Mouse (Mus musculus) hindbrain, embryonic 14.5 days (tissue): Measurements from ENCODE around the gene Pole3. TPM values are rescaled to one million over a fixed set of nuclear protein-coding genes. Genes with fewer than 3 reads are reported as not detected.
A peak's percentile ranks its signal among the peaks of the same experiment; 100 is the strongest.

Experiments used
- ATAC-seq: fragments of 200-750 bp; cut with Nextera tagmentation; 2 replicates; pipeline ENCODE4 v1.8.0; 2017; ENCODE audit warnings: moderate number of reproducible peaks, mild to moderate bottlenecking, moderate TSS enrichment, moderate library complexity; ENCODE audit not compliant: low FRiP score
- DNase-seq: peaks from one replicate; pipeline ENCODE4 v3.0.0-alpha.2; 2015; ENCODE audit warnings: low spot score
- H3K27ac ChIP-seq: fragments of 300-500 bp; sonication (generic); 2 replicates; pipeline ENCODE4 v1.5.1; 2014; ENCODE audit warnings: mild to moderate bottlenecking, moderate library complexity
- H3K27me3 ChIP-seq: fragments of 300-500 bp; sonication (generic); 2 replicates; pipeline ENCODE4 v1.6.1; 2014; ENCODE audit warnings: mild to moderate bottlenecking, low read length, mixed read lengths; ENCODE audit not compliant: control insufficient read depth, insufficient read depth
- H3K36me3 ChIP-seq: fragments of 300-500 bp; sonication (generic); replicated peaks from 2 replicates; pipeline ENCODE4 v1.6.1; 2014; ENCODE audit not compliant: control insufficient read depth, insufficient read depth
- H3K4me1 ChIP-seq: fragments of 300-500 bp; sonication (generic); replicated peaks from 2 replicates; pipeline ENCODE4 v1.6.1; 2014; ENCODE audit warnings: antibody characterized with exemption, low read length, mixed read lengths; ENCODE audit not compliant: control insufficient read depth, insufficient read depth
- H3K4me2 ChIP-seq: fragments of 300-500 bp; sonication (generic); replicated peaks from 2 replicates; pipeline ENCODE4 v1.6.1; 2014; ENCODE audit warnings: mild to moderate bottlenecking, moderate library complexity
- H3K4me3 ChIP-seq: fragments of 300-500 bp; sonication (generic); replicated peaks from 2 replicates; pipeline ENCODE4 v1.5.1; 2014; ENCODE audit warnings: mild to moderate bottlenecking, low read length
- H3K9ac ChIP-seq: fragments of 300-500 bp; sonication (generic); 2 replicates; pipeline ENCODE4 v1.6.1; 2014
- H3K9me3 ChIP-seq: fragments of 300-500 bp; sonication (generic); 2 replicates; pipeline ENCODE4 v1.6.1; 2016; ENCODE audit warnings: low read length; ENCODE audit not compliant: control insufficient read depth
- WGBS: fragments of 180-500 bp; shearing (Covaris S2); extraction: QIAGEN DNeasy Blood & Tissue Kit; methylation state at CpG from one replicate; pipeline ENCODE4 v1.1.7; 2014; 5-methylcytosine and 5-hydroxymethylcytosine counted together
- polyA plus RNA-seq: library from polyadenylated mRNA; unstranded; fragments of >200 nt; fragmentation: Nextera tagmentation; extraction: Ambion mirVana; gene quantifications from 2 replicates; pipeline ENCODE4 v1.2.1, GENCODE M21; 2014

Gene Pole3
- polyA plus RNA-seq, 1 experiment from 2014 or later = 52.7 TPM

DNA sequence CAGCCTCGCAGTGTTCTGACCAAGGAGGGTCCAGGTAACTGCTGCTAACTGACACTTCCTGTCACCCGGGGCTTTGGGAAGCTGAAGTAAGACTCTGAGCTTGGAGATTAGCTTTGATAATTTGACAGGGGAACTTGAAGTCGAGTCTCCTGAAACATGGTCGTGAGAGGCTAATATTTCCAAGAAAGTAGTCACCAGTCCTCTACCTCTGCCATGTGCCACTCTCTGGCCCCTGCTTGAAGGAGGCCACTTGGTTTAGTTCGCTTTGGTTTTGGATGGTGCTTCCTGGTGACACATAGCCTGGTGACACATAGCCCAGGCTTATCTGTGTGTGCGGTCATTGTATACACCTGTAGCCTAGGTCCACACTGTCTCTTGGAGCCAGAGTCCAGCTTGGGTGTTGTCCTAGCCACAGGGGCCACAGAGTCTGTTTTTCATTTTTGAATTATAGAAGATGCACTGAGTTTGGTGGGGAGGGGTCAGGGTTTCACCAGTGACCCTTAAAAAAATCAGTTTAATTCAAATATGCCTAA lies 35.0 kb upstream of the Pole3 start, which contains the start of gene Rgs3:
Rgs3 (plus strand) TSS at position 51 of the 533 bp plus-strand sequence.
- H3K4me2 ChIP-seq = no peak within 1 kb of the TSS
- no peak within 1 kb of the TSS for H3K27ac ChIP-seq
- ATAC-seq (no peak), DNase-seq (no peak)
- H3K9ac ChIP-seq = no peak within 1 kb of the TSS
- H3K4me1 ChIP-seq = no peaks in the 10 kb centered on the region
- H3K36me3 ChIP-seq = no peaks in the 10 kb centered on the region
- no peaks in the 10 kb centered on the region for H3K27me3 ChIP-seq
- no peak within 1 kb of the TSS for H3K4me3 ChIP-seq
- no peaks in the 10 kb centered on the region for H3K9me3 ChIP-seq
- WGBS = 73% methylated on average over 6 of the region's 6 CpGs

DNA sequence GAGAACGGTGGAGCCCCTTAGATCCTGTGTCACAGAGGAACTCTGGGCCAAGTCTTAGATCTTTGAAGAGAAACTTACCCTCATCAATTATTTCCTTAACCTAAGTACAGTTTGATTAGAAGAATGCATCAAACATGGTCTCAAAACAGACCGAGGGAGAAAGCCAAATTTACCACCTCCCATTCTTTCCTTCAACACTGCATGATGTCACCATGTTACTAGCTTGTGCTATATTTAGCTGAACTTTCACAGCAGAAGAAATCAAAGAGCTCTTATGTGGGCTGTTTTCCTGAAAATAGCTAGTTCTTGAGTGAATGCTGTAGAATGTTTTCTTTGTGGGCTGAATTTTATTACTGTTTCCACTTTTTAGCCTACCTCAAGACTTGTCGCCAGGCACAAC lies 32.6 kb upstream of the Pole3 start:
- Histone ChIP-seq H3K27me3 (no peaks in the 10 kb centered on the region), H3K9ac (no peak overlapping the region), H3K4me3 (no peak overlapping the region), H3K27ac (no peak overlapping the region), H3K4me1 (no peaks in the 10 kb centered on the region), H3K9me3 (no peaks in the 10 kb centered on the region), H3K36me3 (no peaks in the 10 kb centered on the region), H3K4me2 (no peak overlapping the region)
- no peak for ATAC-seq
- DNase-seq = no peak
- whole genome bisulfite sequencing = 79% methylated on average over 3 of the region's 3 CpGs

DNA sequence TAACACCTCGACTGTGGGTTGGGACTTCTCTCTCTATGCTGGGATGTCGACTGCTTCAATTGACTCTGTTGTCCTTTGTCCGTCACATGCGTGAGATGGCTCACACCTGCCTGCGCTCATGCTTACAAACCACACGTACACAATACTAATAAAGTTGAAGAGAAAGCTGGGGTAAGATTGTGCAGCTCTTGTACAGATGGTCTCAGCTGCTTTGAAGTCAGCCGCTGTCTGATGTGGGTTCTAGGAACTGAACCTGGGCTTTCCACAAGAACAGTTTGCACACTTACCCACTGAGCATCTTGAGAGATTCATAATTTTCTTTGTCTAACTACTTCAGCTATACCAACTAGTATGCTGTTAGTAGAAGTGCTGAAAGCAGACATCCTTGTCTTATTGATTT lies 27.1 kb upstream of the Pole3 start:
- Histone ChIP-seq H3K9me3 (no peaks in the 10 kb centered on the region), H3K27me3 (no peaks in the 10 kb centered on the region), H3K9ac (no peak overlapping the region), H3K4me1 (no peaks in the 10 kb centered on the region), H3K4me3 (no peak overlapping the region), H3K4me2 (no peak overlapping the region), H3K36me3 (no peaks in the 10 kb centered on the region), H3K27ac (no peak overlapping the region)
- 91% methylated on average over 7 of the region's 7 CpGs for WGBS
- no peak for ATAC-seq
- no peak for DNase-seq

DNA sequence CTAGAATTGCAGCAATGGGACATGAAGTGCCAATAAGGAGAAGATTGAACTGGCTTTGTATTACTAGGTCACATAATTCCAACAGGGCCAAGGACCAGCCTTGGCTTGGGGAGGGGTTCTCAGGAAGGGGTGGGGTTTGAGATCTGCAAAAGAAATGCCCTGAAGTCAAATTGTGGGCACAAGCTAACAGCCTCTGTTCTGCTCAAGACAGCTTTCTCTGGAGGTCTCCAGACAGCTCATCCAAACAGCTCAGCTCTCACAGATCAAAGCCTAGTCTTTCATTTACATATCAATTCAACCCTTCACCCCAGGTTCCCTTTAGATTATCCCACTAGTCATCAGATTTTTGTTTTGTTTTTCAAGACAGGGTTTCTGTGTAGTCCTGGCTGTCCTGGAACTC lies 19.9 kb upstream of the Pole3 start:
- DNase-seq (no peak), ATAC-seq (no peak)
- Histone ChIP-seq H3K9ac (no peak overlapping the region), H3K4me1 (no peaks in the 10 kb centered on the region), H3K9me3 (no peaks in the 10 kb centered on the region), H3K4me3 (no peak overlapping the region), H3K27ac (no peak overlapping the region), H3K4me2 (no peak overlapping the region), H3K27me3 (no peaks in the 10 kb centered on the region), H3K36me3 (no peaks in the 10 kb centered on the region)

DNA sequence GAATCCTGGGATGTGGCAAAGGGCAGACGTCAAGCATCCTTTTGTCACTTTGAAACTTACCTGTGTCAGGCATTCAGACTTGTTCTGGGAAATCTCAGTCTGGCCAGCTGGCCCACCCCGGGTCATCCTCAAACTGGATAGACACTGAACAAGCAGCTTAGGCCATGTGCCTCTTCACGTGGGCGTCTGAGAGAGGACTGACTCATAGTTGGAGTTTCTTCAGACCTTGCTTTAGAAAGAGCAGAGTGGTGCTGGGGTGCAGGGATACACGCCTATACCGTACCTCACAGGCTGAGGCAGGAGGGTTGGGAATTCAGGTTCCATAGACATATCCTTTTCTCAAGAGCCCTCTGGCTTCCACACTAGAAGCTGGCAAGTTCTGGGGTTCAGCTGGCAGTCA lies 18.9 kb upstream of the Pole3 start:
- no peaks in the 10 kb centered on the region for H3K36me3 ChIP-seq
- H3K4me1 ChIP-seq = no peaks in the 10 kb centered on the region
- no peak for DNase-seq
- no peak for ATAC-seq
- H3K9me3 ChIP-seq = no peaks in the 10 kb centered on the region
- WGBS = 96% methylated on average over 6 of the region's 6 CpGs
- H3K4me2 ChIP-seq = no peak overlapping the region
- no peak overlapping the region for H3K9ac ChIP-seq
- no peak overlapping the region for H3K27ac ChIP-seq
- no peaks in the 10 kb centered on the region for H3K27me3 ChIP-seq
- no peak overlapping the region for H3K4me3 ChIP-seq

DNA sequence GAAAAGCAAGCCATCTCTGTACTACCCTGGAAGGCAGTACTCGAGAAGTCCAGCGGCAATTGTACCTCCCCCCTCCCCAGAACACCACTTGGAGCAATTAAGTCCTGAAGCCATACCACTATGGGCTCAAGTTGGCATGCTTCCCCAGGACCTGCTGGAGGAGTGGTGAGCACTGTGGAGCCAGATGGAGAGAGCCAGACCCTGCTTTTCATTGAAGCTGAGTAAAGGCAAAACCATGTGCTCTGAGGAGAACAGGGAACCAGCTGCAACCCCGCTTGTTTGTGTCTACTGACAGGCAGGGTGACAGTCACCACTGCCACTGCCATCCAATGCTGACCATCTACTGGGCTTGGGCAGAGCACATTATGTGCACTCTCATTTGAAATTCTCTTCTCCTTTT lies 16.9 kb upstream of the Pole3 start:
- Histone ChIP-seq H3K4me3 (no peak overlapping the region), H3K27me3 (no peaks in the 10 kb centered on the region), H3K9ac (no peak overlapping the region), H3K4me2 (no peak overlapping the region), H3K9me3 (no peaks in the 10 kb centered on the region), H3K36me3 (no peaks in the 10 kb centered on the region), H3K4me1 (no peaks in the 10 kb centered on the region), H3K27ac (no peak overlapping the region)
- DNase-seq (no peak), ATAC-seq (no peak)
- 76% methylated on average over 3 of the region's 3 CpGs for WGBS

DNA sequence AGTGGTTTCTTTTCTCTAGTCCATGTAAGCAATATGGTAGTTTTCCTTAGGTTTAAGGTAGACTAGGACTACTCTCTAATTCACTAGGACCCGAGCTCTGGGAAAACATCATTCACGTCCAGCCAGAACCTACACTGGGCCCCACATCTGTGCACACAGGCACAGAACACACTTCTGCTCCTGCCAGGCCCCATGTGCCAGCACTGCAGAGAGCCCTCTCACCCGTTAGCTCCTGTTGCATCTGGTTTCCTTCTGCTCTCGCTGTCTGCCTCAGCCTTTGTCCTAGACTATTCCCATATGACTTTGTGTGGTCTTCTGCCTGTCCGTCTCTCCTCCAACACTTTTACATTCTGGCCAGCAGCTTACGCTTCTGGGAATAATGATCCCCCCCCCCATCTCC lies 8.9 kb upstream of the Pole3 start:
- no peaks in the 10 kb centered on the region for H3K9me3 ChIP-seq
- H3K27me3 ChIP-seq = no peaks in the 10 kb centered on the region
- WGBS = 82% methylated on average over 6 of the region's 6 CpGs
- no peak overlapping the region for H3K27ac ChIP-seq
- no peak overlapping the region for H3K4me2 ChIP-seq
- H3K4me3 ChIP-seq = no peak overlapping the region
- ATAC-seq (no peak), DNase-seq (no peak)
- no peak overlapping the region for H3K9ac ChIP-seq
- H3K4me1 ChIP-seq = no peaks in the 10 kb centered on the region
- H3K36me3 ChIP-seq = no peaks in the 10 kb centered on the region

DNA sequence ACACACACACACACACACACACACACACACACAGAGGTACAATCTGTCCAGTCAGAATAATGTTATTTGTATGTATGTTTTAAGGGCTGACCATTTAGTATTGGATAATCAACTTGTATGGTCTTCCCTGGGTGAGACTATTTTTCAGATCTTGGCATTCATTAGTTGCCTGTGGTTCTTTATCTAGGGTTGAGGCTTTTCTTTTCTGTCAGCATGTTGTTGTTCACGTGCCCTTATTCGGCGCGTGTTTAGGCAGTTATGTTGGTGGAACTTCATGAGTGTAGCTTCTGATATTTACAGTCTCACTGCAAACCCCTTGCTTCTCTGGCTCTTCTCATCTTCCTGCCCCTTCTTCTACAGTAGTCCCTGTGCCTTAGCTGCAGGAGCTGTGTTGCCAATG lies 2.8 kb upstream of the Pole3 start:
- Histone ChIP-seq H3K9ac (no peak overlapping the region), H3K4me2 (no peak overlapping the region), H3K4me3 (no peak overlapping the region), H3K9me3 (no peaks in the 10 kb centered on the region), H3K27ac (no peak overlapping the region), H3K4me1 (peaks cover 8% of the 10 kb centered on the region; the same call in 1 of the 2 replicates), H3K36me3 (0 out of 2 replicates have a peak, but pooled peaks cover 5% of the 10 kb centered on the region), H3K27me3 (no peaks in the 10 kb centered on the region)
- ATAC-seq (no peak), DNase-seq (no peak)
- WGBS = 82% methylated on average over 4 of the region's 4 CpGs

DNA sequence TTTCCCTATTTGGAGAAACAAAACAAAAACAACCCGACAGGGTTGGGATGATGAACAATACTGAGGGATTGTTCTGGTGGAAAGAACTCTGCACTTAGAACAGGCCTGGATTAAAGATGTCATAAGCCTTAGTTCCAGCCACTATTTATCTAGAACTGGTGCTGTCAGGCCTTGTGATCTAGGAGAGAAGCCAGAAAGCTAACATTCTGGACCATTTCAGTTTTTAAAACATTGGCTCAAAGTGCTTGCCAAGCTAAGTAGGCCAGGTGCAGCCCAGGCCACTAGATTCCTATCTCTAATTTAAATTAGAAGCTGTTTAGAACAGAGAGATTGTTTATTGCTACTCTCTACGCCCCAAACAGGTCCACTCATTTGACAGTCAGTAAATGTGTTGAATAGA lies 1.4 kb upstream of the Pole3 start:
- ATAC-seq = no peak
- no peak for DNase-seq
- H3K27me3 ChIP-seq = no peaks in the 10 kb centered on the region
- no peak overlapping the region for H3K9ac ChIP-seq
- peaks cover 8% of the 10 kb centered on the region; the same call in 1 of the 2 replicates for H3K4me1 ChIP-seq
- no peak overlapping the region for H3K4me2 ChIP-seq
- H3K36me3 ChIP-seq = 0 out of 2 replicates have a peak, but pooled peaks cover 7% of the 10 kb centered on the region
- no peak overlapping the region for H3K27ac ChIP-seq
- WGBS = 63% methylated on average over 2 of the region's 2 CpGs
- no peak overlapping the region for H3K4me3 ChIP-seq
- no peaks in the 10 kb centered on the region for H3K9me3 ChIP-seq

DNA sequence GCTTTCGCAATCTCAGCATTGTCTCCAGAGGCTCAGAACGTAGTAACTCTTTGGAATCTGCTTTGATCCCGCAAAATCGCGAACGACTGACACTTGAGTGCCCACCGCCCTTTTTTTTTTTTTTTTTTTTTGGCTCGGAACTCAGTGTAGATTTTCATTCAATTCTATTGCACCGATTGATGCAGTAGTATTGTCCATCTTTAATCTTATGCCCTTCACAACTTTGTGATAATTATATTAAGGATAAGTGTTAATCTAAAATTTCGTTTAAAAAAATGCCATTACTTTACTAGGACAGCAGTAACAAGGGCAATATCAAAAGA lies 582 bp upstream of the Pole3 start:
- 1% methylated on average over 10 of the region's 10 CpGs for WGBS
- Histone ChIP-seq H3K27ac (no peak overlapping the region; the same call in 1 of the 2 replicates), H3K4me3 (peak overlapping the region; percentile 69), H3K9me3 (no peaks in the 10 kb centered on the region), H3K27me3 (no peaks in the 10 kb centered on the region), H3K9ac (peak overlapping the region; percentile 84), H3K36me3 (0 out of 2 replicates have a peak, but pooled peaks cover 7% of the 10 kb centered on the region), H3K4me2 (peak overlapping the region; percentile 44), H3K4me1 (peaks cover 10% of the 10 kb centered on the region; the same call in 1 of the 2 replicates)
- DNase-seq (no peak), ATAC-seq (no peak)
